Mouse (Mus musculus) megakaryocyte, embryonic 14.5 days (primary cell): ENCODE data around the gene Ntpcr.

Source experiments
- FLI1 ChIP-seq: IDR thresholded peaks from 2 replicates; pipeline ENCODE4 v1.6.1; 2012; ENCODE audit warnings: low read length, inconsistent platforms, mixed read lengths
- GATA1 ChIP-seq: IDR thresholded peaks from 3 replicates; pipeline ENCODE4 v1.6.1; 2012; ENCODE audit warnings: mixed read lengths, low read length, inconsistent platforms, borderline replicate concordance

- TF ChIP-seq GATA1 (no peak), FLI1 (no peak)
Observed at GRCm38 (mm10) chr8:125757106-125757496, 27.3 kb downstream of the Ntpcr start.
